ENCODE assay signal across 9 mouse cellular contexts in the genomic region with DNA sequence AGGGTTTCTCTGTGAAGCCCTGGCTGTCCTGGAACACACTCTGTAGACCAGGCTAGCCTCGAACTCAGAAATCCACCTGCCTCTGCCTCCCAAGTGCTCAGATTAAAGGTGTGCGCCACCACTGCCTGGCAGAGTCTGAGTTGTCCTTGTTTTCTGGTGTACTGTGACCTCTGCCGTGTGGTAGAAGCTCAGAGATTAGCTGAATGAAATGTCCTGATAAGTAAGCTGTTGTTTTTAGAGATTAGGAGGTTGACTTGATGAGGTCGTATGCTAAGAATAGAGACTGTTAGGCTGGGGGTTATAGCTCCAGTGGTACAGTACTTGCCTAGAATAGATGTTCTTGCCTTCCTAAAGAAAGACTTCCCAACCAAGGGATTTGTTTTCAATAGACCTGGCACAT. TPM values are rescaled to one million over a fixed set of nuclear protein-coding genes. Genes with fewer than 3 reads are reported as not detected.
DNase-seq lines count a peak whose midpoint lies in the region; ATAC-seq lines count a peak whose summit lies in the region.
"Had no signal": no experiment of that assay in that cellular context is flagged by ENCODE, and none has a peak within 500 bp of the region (broad histone marks: within the 10 kb centered on the region; RNA-seq: fewer than 3 reads in every experiment).

No protein-coding gene starts in this region.

- H3K27ac ChIP-seq in heart, embryonic 10.5 days = peak overlapping the region; percentile 98
- H3K27ac ChIP-seq in embryonic facial prominence, embryonic 10.5 days (replicated peaks) = peak overlapping the region; percentile 99; the same call in 1 of the 2 replicates
- H3K27ac ChIP-seq in hindbrain, embryonic 15.5 days (replicated peaks) = peak overlapping the region; percentile 89; the same call in 1 of the 2 replicates
- no peak overlapping the region for H3K27ac ChIP-seq in midbrain, embryonic 14.5 days (replicated peaks; ENCODE audit: low read depth, low read length)

- H3K4me3 ChIP-seq in heart, embryonic 10.5 days = peak overlapping the region; percentile 84
- H3K4me3 ChIP-seq in embryonic facial prominence, embryonic 10.5 days = peak overlapping the region; percentile 94
- H3K4me3 ChIP-seq in hindbrain, embryonic 15.5 days = peak overlapping the region; percentile 90
- peak overlapping the region; percentile 89 for H3K4me3 ChIP-seq in midbrain, embryonic 14.5 days (replicated peaks; ENCODE audit: low read depth, low read length)

- peaks cover 21% of the 10 kb centered on the region for H3K4me1 ChIP-seq in heart, embryonic 10.5 days
- H3K4me1 ChIP-seq in embryonic facial prominence, embryonic 10.5 days = peaks cover 32% of the 10 kb centered on the region
- H3K4me1 ChIP-seq in hindbrain, embryonic 15.5 days (replicated peaks) = peaks cover 38% of the 10 kb centered on the region
- H3K4me1 ChIP-seq in midbrain, embryonic 14.5 days (ENCODE audit: control insufficient read depth, insufficient read depth, low read length) = peaks cover 28% of the 10 kb centered on the region

- no peaks in the 10 kb centered on the region for H3K27me3 ChIP-seq in heart, embryonic 10.5 days (ENCODE audit: insufficient read depth, poor library complexity, severe bottlenecking)
- H3K27me3 ChIP-seq in embryonic facial prominence, embryonic 10.5 days (replicated peaks; ENCODE audit: low read depth, poor library complexity, severe bottlenecking) = no peaks in the 10 kb centered on the region
- H3K27me3 ChIP-seq in hindbrain, embryonic 15.5 days = no peaks in the 10 kb centered on the region
- H3K27me3 ChIP-seq in midbrain, embryonic 14.5 days (ENCODE audit: control insufficient read depth, insufficient read depth, low read length) = no peaks in the 10 kb centered on the region

- no peaks in the 10 kb centered on the region for H3K9me3 ChIP-seq in heart, embryonic 10.5 days
- H3K9me3 ChIP-seq in embryonic facial prominence, embryonic 10.5 days = no peaks in the 10 kb centered on the region
- H3K9me3 ChIP-seq in hindbrain, embryonic 15.5 days = no peaks in the 10 kb centered on the region
- no peaks in the 10 kb centered on the region for H3K9me3 ChIP-seq in midbrain, embryonic 14.5 days (ENCODE audit: control insufficient read depth, low read length)

- no peak for DNase-seq in heart, embryonic 10.5 days (ENCODE audit: low spot score)
- DNase-seq in heart, postnatal 25 days (ENCODE audit: low spot score) = no peak
- DNase-seq in embryonic facial prominence, embryonic 10.5 days (ENCODE audit: low spot score) = no peak
- no peak for DNase-seq in midbrain, embryonic 14.5 days
- DNase-seq in left cerebral cortex, postnatal 36 days (ENCODE audit: low spot score in 2 of 2) = no peak
- DNase-seq in ovary, adult 18-20 months (ENCODE audit: low spot score) = no peak
- DNase-seq in thymus, adult 18-20 months = no peak

- no peak for ATAC-seq in hindbrain, embryonic 15.5 days (ENCODE audit: low FRiP score, low read depth)
- no peak for ATAC-seq in midbrain, embryonic 14.5 days (ENCODE audit: low FRiP score, low TSS enrichment)

- H3K4me2 ChIP-seq in hindbrain, embryonic 15.5 days = peak overlapping the region; percentile 84
- H3K4me2 ChIP-seq in midbrain, embryonic 14.5 days (ENCODE audit: low read length) = peak overlapping the region; percentile 92

- peaks cover 39% of the 10 kb centered on the region for H3K36me3 ChIP-seq in heart, embryonic 10.5 days
- H3K36me3 ChIP-seq in embryonic facial prominence, embryonic 10.5 days (replicated peaks) = peaks cover 44% of the 10 kb centered on the region
- peaks cover 33% of the 10 kb centered on the region for H3K36me3 ChIP-seq in hindbrain, embryonic 15.5 days
- peaks cover 35% of the 10 kb centered on the region for H3K36me3 ChIP-seq in midbrain, embryonic 14.5 days (ENCODE audit: control insufficient read depth, insufficient read depth, low read length)

- peak overlapping the region; percentile 91; the same call in 1 of the 2 replicates for H3K9ac ChIP-seq in hindbrain, embryonic 15.5 days
- no peak overlapping the region; the same call in 1 of the 2 replicates for H3K9ac ChIP-seq in midbrain, embryonic 14.5 days (replicated peaks; ENCODE audit: low read length)

- intact Hi-C loops in heart, postnatal 25 days (cut with DNase I) = no loop called here
- intact Hi-C loops in left cerebral cortex, postnatal 36 days (cut with DNase I) = loop anchor here (5.0 kb wide), 1 partner anchor 213 kb away; the partner anchor contains the start of gene Qrich1

- WGBS in heart, embryonic 10.5 days = 38% methylated on average over 4 of the region's 4 CpGs
- 88% methylated on average over 4 of the region's 4 CpGs for whole genome bisulfite sequencing in embryonic facial prominence, embryonic 10.5 days
- WGBS in hindbrain, embryonic 15.5 days = 89% methylated on average over 4 of the region's 4 CpGs
- 89% methylated on average over 4 of the region's 4 CpGs for WGBS in midbrain, embryonic 14.5 days

RNA-seq across cellular contexts. Expression of gene Rhoa, which starts 1.2 kb away (rescaled TPM):
- polyA plus RNA-seq in heart, embryonic 10.5 days (2016; fragmentation: Nextera tagmentation; extraction: Ambion mirVana) = 277 and 285 TPM in 2 replicates
- total RNA-seq in heart, postnatal 25 days (2021) = 100 to 1,000 TPM; 225 to 248 TPM
- polyA plus RNA-seq in embryonic facial prominence, embryonic 10.5 days (2016; fragmentation: Nextera tagmentation; extraction: Ambion mirVana) = 240 and 243 TPM in 2 replicates
- 275 and 287 TPM in 2 replicates for polyA plus RNA-seq in hindbrain, embryonic 15.5 days (2015; fragmentation: Nextera tagmentation; extraction: Ambion mirVana)
- polyA plus RNA-seq in midbrain, embryonic 14.5 days (2014; fragmentation: Nextera tagmentation; extraction: Ambion mirVana) = 217 and 224 TPM in 2 replicates
- 100 to 1,000 TPM; 160 to 176 TPM for total RNA-seq in left cerebral cortex, postnatal 36 days (2021)

RNA-seq across cellular contexts. Expression of gene Tcta, which starts 1.2 kb away (rescaled TPM):
- polyA plus RNA-seq in heart, embryonic 10.5 days (2016; fragmentation: Nextera tagmentation; extraction: Ambion mirVana) = 28.2 and 30.3 TPM in 2 replicates
- 10 to 100 TPM; 39.2 to 47.2 TPM for total RNA-seq in heart, postnatal 25 days (2021)
- polyA plus RNA-seq in embryonic facial prominence, embryonic 10.5 days (2016; fragmentation: Nextera tagmentation; extraction: Ambion mirVana) = 14.4 and 14.7 TPM in 2 replicates
- polyA plus RNA-seq in hindbrain, embryonic 15.5 days (2015; fragmentation: Nextera tagmentation; extraction: Ambion mirVana) = 52.7 and 53.0 TPM in 2 replicates
- 52.3 and 56.3 TPM in 2 replicates for polyA plus RNA-seq in midbrain, embryonic 14.5 days (2014; fragmentation: Nextera tagmentation; extraction: Ambion mirVana)
- total RNA-seq in left cerebral cortex, postnatal 36 days (2021) = 10 to 100 TPM; 29.2 to 41.4 TPM

RNA-seq across cellular contexts. Expression of gene Amt, which starts 8.1 kb away (rescaled TPM):
- 15.3 and 16.1 TPM in 2 replicates for polyA plus RNA-seq in heart, embryonic 10.5 days (2016; fragmentation: Nextera tagmentation; extraction: Ambion mirVana)
- 1 to 10 TPM; 4.9 to 6.6 TPM for total RNA-seq in heart, postnatal 25 days (2021)
- 35.9 and 40.8 TPM in 2 replicates for polyA plus RNA-seq in embryonic facial prominence, embryonic 10.5 days (2016; fragmentation: Nextera tagmentation; extraction: Ambion mirVana)
- 27.0 and 28.3 TPM in 2 replicates for polyA plus RNA-seq in hindbrain, embryonic 15.5 days (2015; fragmentation: Nextera tagmentation; extraction: Ambion mirVana)
- polyA plus RNA-seq in midbrain, embryonic 14.5 days (2014; fragmentation: Nextera tagmentation; extraction: Ambion mirVana) = 23.2 and 23.5 TPM in 2 replicates
- total RNA-seq in left cerebral cortex, postnatal 36 days (2021) = 10 to 100 TPM; 29.5 to 34.0 TPM
- total RNA-seq: common myeloid progenitor, adult 5-6 weeks had no signal

RNA-seq across cellular contexts. Expression of gene Nicn1, which starts 14.5 kb away (rescaled TPM):
- polyA plus RNA-seq in heart, embryonic 10.5 days (2016; fragmentation: Nextera tagmentation; extraction: Ambion mirVana) = 21.4 and 24.2 TPM in 2 replicates
- 10 to 100 TPM; 20.3 to 24.2 TPM for total RNA-seq in heart, postnatal 25 days (2021)
- polyA plus RNA-seq in embryonic facial prominence, embryonic 10.5 days (2016; fragmentation: Nextera tagmentation; extraction: Ambion mirVana) = 38.3 and 39.3 TPM in 2 replicates
- 130 and 134 TPM in 2 replicates for polyA plus RNA-seq in hindbrain, embryonic 15.5 days (2015; fragmentation: Nextera tagmentation; extraction: Ambion mirVana)
- polyA plus RNA-seq in midbrain, embryonic 14.5 days (2014; fragmentation: Nextera tagmentation; extraction: Ambion mirVana) = 138 and 157 TPM in 2 replicates
- total RNA-seq in left cerebral cortex, postnatal 36 days (2021) = 100 to 1,000 TPM; 116 to 131 TPM

RNA-seq across cellular contexts. Expression of gene Gpx1, which starts 34.0 kb away (rescaled TPM):
- polyA plus RNA-seq in heart, embryonic 10.5 days (2016; fragmentation: Nextera tagmentation; extraction: Ambion mirVana) = 1,031 and 1,079 TPM in 2 replicates
- total RNA-seq in heart, postnatal 25 days (2021) = 100 to 1,000 TPM; 108 to 130 TPM
- polyA plus RNA-seq in embryonic facial prominence, embryonic 10.5 days (2016; fragmentation: Nextera tagmentation; extraction: Ambion mirVana) = 810 and 843 TPM in 2 replicates
- 444 and 458 TPM in 2 replicates for polyA plus RNA-seq in hindbrain, embryonic 15.5 days (2015; fragmentation: Nextera tagmentation; extraction: Ambion mirVana)
- 476 and 480 TPM in 2 replicates for polyA plus RNA-seq in midbrain, embryonic 14.5 days (2014; fragmentation: Nextera tagmentation; extraction: Ambion mirVana)
- 100 to 1,000 TPM; 105 to 110 TPM for total RNA-seq in left cerebral cortex, postnatal 36 days (2021)
